Mouse (Mus musculus): Measurements from ENCODE around the gene Snx17. TPM values are rescaled to one million over a fixed set of nuclear protein-coding genes. Genes with fewer than 3 reads are reported as not detected.

Gene Snx17
- total RNA-seq, 2 experiments from 2014 or later, result 113 TPM

- no peak for DNase-seq (ENCODE audit: low spot score in 2 of 2)
These were observed 28.4 kb downstream of the Snx17 start for GRCm38 (mm10) chr5:31221304-31221945.

GRCm38 (mm10) chr5:31222696-31223095 is 29.7 kb downstream of the Snx17 start:
- no peak for DNase-seq (ENCODE audit: low spot score in 2 of 2)

- DNase-seq (ENCODE audit: low spot score in 2 of 2), result no peak
These were observed 33.6 kb downstream of the Snx17 start for GRCm38 (mm10) chr5:31226641-31227040.

GRCm38 (mm10) chr5:31240637-31241521 is 47.9 kb downstream of the Snx17 start, which contains the start of the genes Nrbp1 and Gm9970:
Nrbp1 (plus strand) TSS chr5:31240864.
Gm9970 (minus strand) TSS chr5:31241232.
- DNase-seq (ENCODE audit: low spot score in 2 of 2), result peak; percentile 91 to 92

GRCm38 (mm10) chr5:31241522-31242034 is 48.6 kb downstream of the Snx17 start:
- no peak for DNase-seq (ENCODE audit: low spot score in 2 of 2)

GRCm38 (mm10) chr5:31242191-31242590 is 49.2 kb downstream of the Snx17 start:
- DNase-seq (ENCODE audit: low spot score in 2 of 2), result no peak

Other genes starting within 250 kb of the Snx17 start
- 1 to 10 TPM; 3.5 to 6.0 TPM for gene Cgref1, start 247.6 kb upstream of the Snx17 start, total RNA-seq (2021)
- 100 to 1,000 TPM; 131 to 135 TPM for gene Preb, start 232.9 kb upstream of the Snx17 start, total RNA-seq (2021)
- under 1 TPM; 0.81 to 0.85 TPM for gene Tcf23, start 224.6 kb upstream of the Snx17 start, total RNA-seq (2021)
- 100 to 1,000 TPM; 109 to 115 TPM for gene Atraid, start 144.9 kb upstream of the Snx17 start, total RNA-seq (2021)
- 10 to 100 TPM; 18.8 to 20.9 TPM for gene Slc5a6, start 144.3 kb upstream of the Snx17 start, total RNA-seq (2021)
- 10 to 100 TPM; 33.0 to 40.2 TPM for gene Cad, start 138.4 kb upstream of the Snx17 start, total RNA-seq (2021)
- gene Dnajc5g, start 86.9 kb upstream of the Snx17 start, total RNA-seq (2021), result not detected
- under 1 TPM; 0.34 to 0.50 TPM for gene Slc30a3, start 85.0 kb upstream of the Snx17 start, total RNA-seq (2021)
- 1 to 10 TPM; 1.8 to 4.2 TPM for gene Trim54, start 76.5 kb upstream of the Snx17 start, total RNA-seq (2021)
- gene Ucn, start 54.4 kb upstream of the Snx17 start, total RNA-seq (2021), result not detected
- gene Mpv17, start 39.0 kb upstream of the Snx17 start, total RNA-seq (2021), result 10 to 100 TPM; 51.9 to 52.7 TPM
- gene Gm29609, start 13.3 kb upstream of the Snx17 start, total RNA-seq (2021), result 1 to 10 TPM; 2.7 to 3.3 TPM
- 10 to 100 TPM; 87.2 to 88.0 TPM for gene Gtf3c2, start 13.1 kb upstream of the Snx17 start, total RNA-seq (2021)
- 10 to 100 TPM; 36.8 to 41.9 TPM for gene Eif2b4, start 203 bp downstream of the Snx17 start, total RNA-seq (2021)
- 10 to 100 TPM; 32.3 to 33.7 TPM for gene Zfp513, start 9.1 kb downstream of the Snx17 start, total RNA-seq (2021)
- gene Ppm1g, start 27.5 kb downstream of the Snx17 start, total RNA-seq (2021), result 100 to 1,000 TPM; 107 to 117 TPM
- gene Nrbp1, start 47.6 kb downstream of the Snx17 start, total RNA-seq (2021), result 100 to 1,000 TPM; 113 TPM
- 1 to 10 TPM in 1 of 2 experiments, under 1 TPM in 1; 0.98 to 1.0 TPM for gene Gm9970, start 48.0 kb downstream of the Snx17 start, total RNA-seq (2021)
- 1 to 10 TPM; 5.7 to 9.1 TPM for gene Krtcap3, start 58.5 kb downstream of the Snx17 start, total RNA-seq (2021)
- 10 to 100 TPM; 40.8 to 44.9 TPM for gene Ift172, start 97.9 kb downstream of the Snx17 start, total RNA-seq (2021)
- gene Fndc4, start 102.9 kb downstream of the Snx17 start, total RNA-seq (2021), result 10 to 100 TPM; 12.8 to 18.3 TPM
- gene Gckr, start 104.2 kb downstream of the Snx17 start, total RNA-seq (2021), result 10 to 100 TPM in 1 of 2 experiments, under 1 TPM in 1; 0.39 to 17.9 TPM